Mouse (Mus musculus) cerebellum, adult 9-11 months (tissue): ENCODE measurements around the gene Uba52.
"Not testable (repeated sequence)": the region's sequence is repeated elsewhere in the genome, so short reads cannot be mapped to it uniquely, and the experiment has no call there.

Source experiments
- DNase-seq: peaks from one replicate; pipeline ENCODE4 v3.0.0; 2022

Gene Uba52

GRCm38 (mm10) chr8:70530314-70530713, 19.7 kb upstream of the Uba52 start:
- no peak for DNase-seq

- no peak for DNase-seq
Measured at GRCm38 (mm10) chr8:70529741-70530161, 19.1 kb upstream of the Uba52 start.

- no peak for DNase-seq
Measured at GRCm38 (mm10) chr8:70529299-70529698, 18.7 kb upstream of the Uba52 start.

- no peak for DNase-seq
Measured at GRCm38 (mm10) chr8:70528182-70528797, 17.7 kb upstream of the Uba52 start.

- DNase-seq, result peak; percentile 97
Measured at GRCm38 (mm10) chr8:70527512-70528181, 17.0 kb upstream of the Uba52 start, which contains the start of the genes Fkbp8 and Kxd1. Gene Fkbp8, plus strand, starts transcription at chr8:70527724. Gene Kxd1, minus strand, starts transcription at chr8:70527956.

- DNase-seq, result no peak
Measured at GRCm38 (mm10) chr8:70527111-70527511, 16.5 kb upstream of the Uba52 start.

- DNase-seq, result peak; percentile 97
Measured at GRCm38 (mm10) chr8:70522592-70523403, 12.2 kb upstream of the Uba52 start.

- no peak for DNase-seq
Measured at GRCm38 (mm10) chr8:70519606-70520005, 9.0 kb upstream of the Uba52 start.

GRCm38 (mm10) chr8:70519043-70519442, 8.4 kb upstream of the Uba52 start:
- no peak for DNase-seq

GRCm38 (mm10) chr8:70517940-70518643, 7.5 kb upstream of the Uba52 start:
- DNase-seq, result no peak

GRCm38 (mm10) chr8:70513441-70513840, 2.8 kb upstream of the Uba52 start:
- DNase-seq, result no peak

GRCm38 (mm10) chr8:70512253-70512903, 1.8 kb upstream of the Uba52 start:
- no peak for DNase-seq

- DNase-seq, result no peak
Measured at GRCm38 (mm10) chr8:70511770-70512169, 1.2 kb upstream of the Uba52 start.

- not testable (repeated sequence) for DNase-seq
Measured at GRCm38 (mm10) chr8:70511174-70511573, 573 bp upstream of the Uba52 start.

GRCm38 (mm10) chr8:70509281-70509952, 1.2 kb downstream of the Uba52 start:
- no peak for DNase-seq

- no peak for DNase-seq
Measured at GRCm38 (mm10) chr8:70507027-70507393, 3.6 kb downstream of the Uba52 start.

- DNase-seq, result peak; percentile 94
Measured at GRCm38 (mm10) chr8:70506328-70507026, 4.1 kb downstream of the Uba52 start, which contains the start of gene Rex1bd. Gene Rex1bd, minus strand, starts transcription at chr8:70506752.

- peak; percentile 72 for DNase-seq
Measured at GRCm38 (mm10) chr8:70505698-70506327, 4.8 kb downstream of the Uba52 start.

GRCm38 (mm10) chr8:70504851-70505250, 5.8 kb downstream of the Uba52 start:
- peak; percentile 83 for DNase-seq

GRCm38 (mm10) chr8:70504291-70504716, 6.3 kb downstream of the Uba52 start:
- DNase-seq, result peak; percentile 72
